In the genomic region with DNA sequence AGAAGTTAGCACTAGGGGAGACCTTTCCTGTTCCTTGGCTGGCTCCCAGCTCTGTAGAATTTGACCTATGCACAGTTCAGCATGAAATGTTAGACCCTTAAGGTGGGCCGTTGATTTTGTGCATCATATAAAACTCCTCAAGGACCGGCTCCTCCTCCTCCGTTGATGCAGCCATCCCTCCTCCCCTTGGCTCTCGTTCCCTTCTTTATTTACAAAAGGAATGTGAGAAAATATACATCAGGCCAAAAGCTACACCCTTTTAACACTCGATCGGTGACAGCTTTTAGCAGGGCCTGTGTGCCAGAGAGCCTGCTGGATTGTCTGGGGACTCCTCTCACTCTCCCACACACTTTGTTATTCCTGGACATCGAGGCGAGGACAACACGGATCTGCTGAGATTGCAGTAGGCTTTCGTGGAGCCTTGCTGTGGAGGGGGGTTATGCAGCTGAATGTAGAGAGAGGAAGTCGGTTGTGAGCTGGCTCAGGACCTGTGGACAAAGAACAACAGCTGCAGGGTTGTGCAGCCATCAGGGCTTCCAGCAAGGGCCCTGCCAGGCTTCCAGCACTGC, we compare ENCODE assay signal across 8 mouse cellular contexts. TPM values are rescaled to one million over a fixed set of nuclear protein-coding genes. Genes with fewer than 3 reads are reported as not detected.
DNase-seq lines count a peak whose midpoint lies in the region; ATAC-seq and TF ChIP-seq lines count a peak whose summit lies in the region.

No protein-coding gene starts in this region.

- TF ChIP-seq CTCF in embryonic fibroblast, embryonic 13.5 days (IDR thresholded peaks at IDR 0.05; ENCODE audit: borderline replicate concordance, insufficient read depth, low read length) = no peak
- no peak for TF ChIP-seq CTCF in heart, postnatal 0 days (IDR thresholded peaks at IDR 0.05; ENCODE audit: low read depth)

- no peak for TF ChIP-seq POLR2A in embryonic fibroblast, embryonic 13.5 days (IDR thresholded peaks at IDR 0.05; ENCODE audit: low read depth, low read length)

- 30% methylated on average over 11 of the region's 11 CpGs for WGBS in heart, postnatal 0 days

- H3K4me1 ChIP-seq in embryonic fibroblast, embryonic 13.5 days (ENCODE audit: control insufficient read depth, insufficient read depth, low read length) = peaks cover 11% of the 10 kb centered on the region
- H3K4me1 ChIP-seq in heart, postnatal 0 days (ENCODE audit: control insufficient read depth, insufficient read depth) = peaks cover 17% of the 10 kb centered on the region; the same call in 1 of the 2 replicates

- H3K9ac ChIP-seq in heart, postnatal 0 days (replicated peaks; ENCODE audit: low read depth, low read length) = no peak overlapping the region

- DNase-seq in brain, adult 2 months (ENCODE audit: low read depth, low spot score) = peak; percentile 85
- DNase-seq in heart, postnatal 0 days (ENCODE audit: low spot score) = peak; percentile 74
- DNase-seq in kidney, postnatal 36 days = peak; percentile 19
- peak; percentile 29 for DNase-seq in lung, postnatal 36 days
- no peak for DNase-seq in B cell, adult 2 months
- no peak for DNase-seq in yolk sac, embryonic 10.5 days (ENCODE audit: low spot score)

- peak overlapping the region; percentile 68 for H3K27ac ChIP-seq in embryonic fibroblast, embryonic 13.5 days (ENCODE audit: insufficient read depth, low read length)
- H3K27ac ChIP-seq in heart, postnatal 0 days (ENCODE audit: low read depth) = peak overlapping the region; percentile 36

- no peaks in the 10 kb centered on the region for H3K27me3 ChIP-seq in heart, postnatal 0 days (ENCODE audit: control insufficient read depth, insufficient read depth, low read length)

- peak; percentile 79 for ATAC-seq in heart, postnatal 0 days (ENCODE audit: insufficient read depth, low read depth)
- ATAC-seq in cerebellum, adult (ENCODE audit: insufficient number of reproducible peaks, low FRiP score, low TSS enrichment) = no peak

- peaks cover 42% of the 10 kb centered on the region for H3K36me3 ChIP-seq in heart, postnatal 0 days (replicated peaks; ENCODE audit: control insufficient read depth, insufficient read depth, low read length)

- no peak for TF ChIP-seq EP300 in heart, postnatal 0 days (IDR thresholded peaks at IDR 0.05; ENCODE audit: low read depth)

- 0 out of 2 replicates have a peak overlapping the region, but pooled peaks have one; percentile 14 for H3K4me2 ChIP-seq in heart, postnatal 0 days (ENCODE audit: low read depth, low read length)

- no peak overlapping the region for H3K4me3 ChIP-seq in embryonic fibroblast, embryonic 13.5 days (ENCODE audit: insufficient read depth, low read length)
- H3K4me3 ChIP-seq in heart, postnatal 0 days (ENCODE audit: low read depth, low read length) = no peak overlapping the region

- no peaks in the 10 kb centered on the region for H3K9me3 ChIP-seq in heart, postnatal 0 days (replicated peaks; ENCODE audit: control insufficient read depth, low read length)

RNA-seq across cellular contexts. Expression of a gene that starts 56.5 kb away (rescaled TPM):
- polyA plus RNA-seq in embryonic fibroblast, embryonic 13.5 days (2011; ENCODE audit: insufficient read length, low read depth, missing spikeins) = not detected in 2 replicates
- total RNA-seq in heart, postnatal 0 days (2014; rRNA removed; ENCODE audit: low replicate concordance) = not detected in 2 replicates
- polyA plus RNA-seq in heart, postnatal 0 days (2015; fragmentation: Nextera tagmentation; extraction: Ambion mirVana) = not detected in 2 replicates

Comparison
In these comparisons a context has a peak if more than half of its experiments do, and no peak if none do; other contexts are left out.
1. DNase-seq: peak in brain, adult 2 months (single experiment), heart, postnatal 0 days (single experiment), kidney, postnatal 36 days (2 of 2) and lung, postnatal 36 days (single experiment); none in B cell, adult 2 months (0 of 2) and yolk sac, embryonic 10.5 days (single experiment).